ENCODE assay signal across 12 mouse cellular contexts in genomic region chr1:151980498-151980897, GRCm38 (mm10).
DNase-seq lines count a peak whose midpoint lies in the region; ATAC-seq and TF ChIP-seq lines count a peak whose summit lies in the region.
"Had no signal": no experiment of that assay in that cellular context is flagged by ENCODE, and none has a peak within 500 bp of the region (broad histone marks: within the 10 kb centered on the region; RNA-seq: fewer than 3 reads in every experiment).

No protein-coding gene starts in this region.

- peak overlapping the region; percentile 11; the same call in 1 of the 2 replicates for H3K4me2 ChIP-seq in heart, postnatal 0 days (ENCODE audit: low read depth, low read length)
- H3K4me2 ChIP-seq: limb, embryonic 15.5 days; lung, embryonic 14.5 days had no signal

- WGBS in heart, postnatal 0 days = 42% methylated on average over 7 of the region's 7 CpGs

- no peak for TF ChIP-seq CTCF in heart, postnatal 0 days (IDR thresholded peaks at IDR 0.05; ENCODE audit: low read depth)

- no peak for TF ChIP-seq EP300 in heart, postnatal 0 days (IDR thresholded peaks at IDR 0.05; ENCODE audit: low read depth)

- H3K9me3 ChIP-seq in heart, postnatal 0 days (replicated peaks; ENCODE audit: control insufficient read depth, low read length) = no peaks in the 10 kb centered on the region
- H3K9me3 ChIP-seq: limb, embryonic 15.5 days had no signal

- H3K36me3 ChIP-seq in heart, postnatal 0 days (replicated peaks; ENCODE audit: control insufficient read depth, insufficient read depth, low read length) = no peaks in the 10 kb centered on the region
- H3K36me3 ChIP-seq: limb, embryonic 15.5 days had no signal

- H3K27ac ChIP-seq in heart, postnatal 0 days (ENCODE audit: low read depth) = peak overlapping the region; percentile 36
- 0 out of 2 replicates have a peak overlapping the region, but pooled peaks have one; percentile 1 for H3K27ac ChIP-seq in brown adipose tissue, adult 24 weeks (replicated peaks; ENCODE audit: low read depth, low read length)
- H3K27ac ChIP-seq: layer of hippocampus, adult 2 months; limb, embryonic 15.5 days had no signal

- DNase-seq in frontal cortex, adult 2 months (ENCODE audit: extremely low spot score in 1 of 2, low spot score in 1 of 2) = no peak
- DNase-seq in heart, postnatal 0 days (ENCODE audit: low spot score) = no peak
- DNase-seq in heart, adult 9 months (ENCODE audit: low spot score in 2 of 2) = no peak
- peak; percentile 56 to 64 for DNase-seq in cerebellum, postnatal 10 days
- no peak for DNase-seq in adrenal gland, adult 2 months
- DNase-seq in thymus, postnatal 36 days = no peak
- DNase-seq: kidney, adult 11 months; lung, embryonic 14.5 days had no signal

- H3K4me3 ChIP-seq in heart, postnatal 0 days (ENCODE audit: low read depth, low read length) = no peak overlapping the region
- no peak overlapping the region for H3K4me3 ChIP-seq in brown adipose tissue, adult 24 weeks (ENCODE audit: insufficient read depth, low read depth, low read length)
- H3K4me3 ChIP-seq: layer of hippocampus, adult 2 months; limb, embryonic 15.5 days had no signal

- H3K9ac ChIP-seq in heart, postnatal 0 days (replicated peaks; ENCODE audit: low read depth, low read length) = no peak overlapping the region
- H3K9ac ChIP-seq: limb, embryonic 15.5 days; lung, embryonic 14.5 days had no signal

- peak; percentile 75 for ATAC-seq in frontal cortex, adult (ENCODE audit: low TSS enrichment)
- ATAC-seq in heart, postnatal 0 days (ENCODE audit: insufficient read depth, low read depth) = no peak

- H3K27me3 ChIP-seq in heart, postnatal 0 days (ENCODE audit: control insufficient read depth, insufficient read depth, low read length) = no peaks in the 10 kb centered on the region
- H3K27me3 ChIP-seq: limb, embryonic 15.5 days had no signal

- peaks cover 21% of the 10 kb centered on the region for H3K4me1 ChIP-seq in heart, postnatal 0 days (ENCODE audit: control insufficient read depth, insufficient read depth)
- peaks cover 19% of the 10 kb centered on the region for H3K4me1 ChIP-seq in brown adipose tissue, adult 24 weeks (ENCODE audit: control insufficient read depth, insufficient read depth, insufficient read length, low read length)
- H3K4me1 ChIP-seq: limb, embryonic 15.5 days had no signal

Comparison
In these comparisons a context has a peak if more than half of its experiments do, and no peak if none do; other contexts are left out.
1. DNase-seq: peak in cerebellum, postnatal 10 days (2 of 2); none in frontal cortex, adult 2 months (0 of 2), heart, postnatal 0 days (single experiment), heart, adult 9 months (0 of 2), adrenal gland, adult 2 months (single experiment) and thymus, postnatal 36 days (0 of 2).